Mouse (Mus musculus) liver, embryonic 13.5 days (tissue): ENCODE data around the gene Pin1rt1. TPM values are rescaled to one million over a fixed set of nuclear protein-coding genes. Genes with fewer than 3 reads are reported as not detected.

ENCODE experiments used
- ATAC-seq: fragments of 200-750 bp; cut with Nextera tagmentation; 2 replicates; pipeline ENCODE4 v1.8.0; 2017; ENCODE audit warnings: low read depth, mild to moderate bottlenecking, moderate number of reproducible peaks, moderate library complexity
- DNase-seq: peaks from one replicate; pipeline ENCODE4 v3.0.0; 2022
- H3K27ac ChIP-seq: fragments of 300-500 bp; sonication (generic); 2 replicates; pipeline ENCODE4 v1.5.1; 2015; ENCODE audit warnings: moderate library complexity, mild to moderate bottlenecking, inconsistent platforms
- H3K27me3 ChIP-seq: fragments of 300-500 bp; sonication (generic); 2 replicates; pipeline ENCODE4 v1.6.1; 2015; ENCODE audit warnings: mild to moderate bottlenecking, inconsistent platforms
- H3K36me3 ChIP-seq: fragments of 300-500 bp; sonication (generic); 2 replicates; pipeline ENCODE4 v1.6.1; 2015; ENCODE audit warnings: mild to moderate bottlenecking, inconsistent platforms
- H3K4me1 ChIP-seq: fragments of 300-500 bp; sonication (generic); replicated peaks from 2 replicates; pipeline ENCODE4 v1.6.1; 2015; ENCODE audit warnings: inconsistent platforms
- H3K4me2 ChIP-seq: fragments of 300-500 bp; sonication (generic); 2 replicates; pipeline ENCODE4 v1.6.1; 2015; ENCODE audit warnings: inconsistent platforms, mild to moderate bottlenecking, moderate library complexity
- H3K4me3 ChIP-seq: fragments of 300-500 bp; sonication (generic); replicated peaks from 2 replicates; pipeline ENCODE4 v1.5.1; 2015; ENCODE audit warnings: mild to moderate bottlenecking, inconsistent platforms
- H3K9ac ChIP-seq: fragments of 300-500 bp; sonication (generic); 2 replicates; pipeline ENCODE4 v1.6.1; 2015; ENCODE audit warnings: mild to moderate bottlenecking, inconsistent platforms
- H3K9me3 ChIP-seq: fragments of 300-500 bp; sonication (generic); replicated peaks from 2 replicates; pipeline ENCODE4 v1.6.1; 2016; ENCODE audit warnings: inconsistent platforms
- WGBS: fragments of 180-500 bp; shearing (Covaris S2); methylation state at CpG from one replicate; pipeline ENCODE4 v1.1.7; 2015; ENCODE audit not compliant: insufficient replicate concordance; 5-methylcytosine and 5-hydroxymethylcytosine counted together
- polyA plus RNA-seq: library from polyadenylated mRNA; unstranded; fragments of >200 nt; fragmentation: Nextera tagmentation; extraction: Ambion mirVana; gene quantifications from 2 replicates; pipeline ENCODE4 v1.2.1, GENCODE M21; 2015

Gene Pin1rt1
- polyA plus RNA-seq, 1 experiment from 2014 or later: not detected

- Histone ChIP-seq H3K27ac (no peak overlapping the region), H3K9me3 (no peaks in the 10 kb centered on the region), H3K9ac (no peak overlapping the region), H3K4me2 (peak overlapping the region; percentile 82; the same call in 1 of the 2 replicates), H3K4me3 (no peak overlapping the region), H3K36me3 (no peaks in the 10 kb centered on the region), H3K4me1 (peaks cover 2% of the 10 kb centered on the region; the same call in 1 of the 2 replicates), H3K27me3 (peaks cover 41% of the 10 kb centered on the region)
- WGBS: 55% methylated on average over 7 of the region's 7 CpGs
- DNase-seq: no peak
- no peak for ATAC-seq
These were observed 24.2 kb upstream of the Pin1rt1 start for GRCm38 (mm10) chr2:104740248-104740949.

GRCm38 (mm10) chr2:104739691-104740090 lies 23.5 kb upstream of the Pin1rt1 start:
- H3K4me3 ChIP-seq: no peak overlapping the region
- H3K4me2 ChIP-seq: no peak overlapping the region
- peaks cover 2% of the 10 kb centered on the region; the same call in 1 of the 2 replicates for H3K4me1 ChIP-seq
- WGBS: 76% methylated on average over 2 of the region's 2 CpGs
- no peak for DNase-seq
- peaks cover 41% of the 10 kb centered on the region for H3K27me3 ChIP-seq
- H3K36me3 ChIP-seq: no peaks in the 10 kb centered on the region
- no peaks in the 10 kb centered on the region for H3K9me3 ChIP-seq
- H3K27ac ChIP-seq: no peak overlapping the region
- no peak overlapping the region for H3K9ac ChIP-seq
- ATAC-seq: no peak

- no peak overlapping the region for H3K4me3 ChIP-seq
- no peak overlapping the region for H3K27ac ChIP-seq
- H3K9ac ChIP-seq: no peak overlapping the region
- ATAC-seq (no peak), DNase-seq (no peak)
- no peaks in the 10 kb centered on the region for H3K4me1 ChIP-seq
- H3K4me2 ChIP-seq: no peak overlapping the region
- H3K9me3 ChIP-seq: no peaks in the 10 kb centered on the region
- WGBS: 65% methylated on average over 7 of the region's 7 CpGs
- H3K36me3 ChIP-seq: no peaks in the 10 kb centered on the region
- peaks cover 17% of the 10 kb centered on the region for H3K27me3 ChIP-seq
These were observed 20.1 kb upstream of the Pin1rt1 start for GRCm38 (mm10) chr2:104736241-104736640.

GRCm38 (mm10) chr2:104732562-104733256 lies 16.5 kb upstream of the Pin1rt1 start:
- Histone ChIP-seq H3K4me3 (no peak overlapping the region), H3K27me3 (no peaks in the 10 kb centered on the region), H3K27ac (no peak overlapping the region), H3K4me1 (no peaks in the 10 kb centered on the region), H3K4me2 (no peak overlapping the region), H3K36me3 (no peaks in the 10 kb centered on the region), H3K9ac (no peak overlapping the region), H3K9me3 (no peaks in the 10 kb centered on the region)
- DNase-seq: no peak
- 57% methylated on average over 7 of the region's 7 CpGs for WGBS
- no peak for ATAC-seq

GRCm38 (mm10) chr2:104732033-104732444 lies 15.9 kb upstream of the Pin1rt1 start:
- Histone ChIP-seq H3K4me1 (no peaks in the 10 kb centered on the region), H3K27me3 (no peaks in the 10 kb centered on the region), H3K36me3 (no peaks in the 10 kb centered on the region), H3K9me3 (no peaks in the 10 kb centered on the region), H3K4me2 (no peak overlapping the region), H3K27ac (no peak overlapping the region), H3K4me3 (no peak overlapping the region), H3K9ac (no peak overlapping the region)
- DNase-seq: no peak
- WGBS: 55% methylated on average over 9 of the region's 9 CpGs
- no peak for ATAC-seq

GRCm38 (mm10) chr2:104727369-104727768 lies 11.2 kb upstream of the Pin1rt1 start:
- Histone ChIP-seq H3K9ac (no peak overlapping the region), H3K4me1 (no peaks in the 10 kb centered on the region), H3K9me3 (no peaks in the 10 kb centered on the region), H3K36me3 (no peaks in the 10 kb centered on the region), H3K4me2 (no peak overlapping the region), H3K27me3 (no peaks in the 10 kb centered on the region), H3K27ac (no peak overlapping the region), H3K4me3 (no peak overlapping the region)
- 66% methylated on average over 1 of the region's 1 CpGs for WGBS
- DNase-seq (no peak), ATAC-seq (no peak)

- Histone ChIP-seq H3K4me1 (no peaks in the 10 kb centered on the region), H3K27me3 (no peaks in the 10 kb centered on the region), H3K4me2 (no peak overlapping the region), H3K9ac (no peak overlapping the region), H3K4me3 (no peak overlapping the region), H3K9me3 (no peaks in the 10 kb centered on the region), H3K27ac (no peak overlapping the region), H3K36me3 (no peaks in the 10 kb centered on the region)
- DNase-seq: no peak
- WGBS: 61% methylated on average over 3 of the region's 3 CpGs
- ATAC-seq: no peak
These were observed 5.8 kb upstream of the Pin1rt1 start for GRCm38 (mm10) chr2:104722021-104722420.

- Histone ChIP-seq H3K4me1 (no peaks in the 10 kb centered on the region; the same call in 1 of the 2 replicates), H3K9ac (no peak overlapping the region), H3K4me3 (no peak overlapping the region), H3K4me2 (no peak overlapping the region), H3K9me3 (no peaks in the 10 kb centered on the region), H3K36me3 (no peaks in the 10 kb centered on the region), H3K27me3 (peaks cover 12% of the 10 kb centered on the region; the same call in 1 of the 2 replicates), H3K27ac (no peak overlapping the region)
- ATAC-seq: no peak
- WGBS: 54% methylated on average over 4 of the region's 4 CpGs
- DNase-seq: no peak
These were observed 1.6 kb upstream of the Pin1rt1 start for GRCm38 (mm10) chr2:104717827-104718226.

GRCm38 (mm10) chr2:104717231-104717735 lies 1.1 kb upstream of the Pin1rt1 start:
- 61% methylated on average over 2 of the region's 2 CpGs for WGBS
- no peak for DNase-seq
- H3K9me3 ChIP-seq: no peaks in the 10 kb centered on the region

GRCm38 (mm10) chr2:104714254-104714691 lies 1.9 kb downstream of the Pin1rt1 start:
- 59% methylated on average over 15 of the region's 15 CpGs for WGBS
- Histone ChIP-seq H3K27ac (no peak overlapping the region), H3K4me3 (no peak overlapping the region), H3K27me3 (peaks cover 45% of the 10 kb centered on the region), H3K36me3 (no peaks in the 10 kb centered on the region), H3K9ac (no peak overlapping the region), H3K4me1 (peaks cover 11% of the 10 kb centered on the region), H3K4me2 (no peak overlapping the region), H3K9me3 (no peaks in the 10 kb centered on the region)
- DNase-seq (no peak), ATAC-seq (no peak)

More at GRCm38 (mm10) chr2:104717231-104717735, 1.1 kb upstream of the Pin1rt1 start:
- Histone ChIP-seq H3K27ac (no peak overlapping the region), H3K4me1 (no peaks in the 10 kb centered on the region; the same call in 1 of the 2 replicates), H3K4me2 (no peak overlapping the region), H3K4me3 (no peak overlapping the region), H3K36me3 (no peaks in the 10 kb centered on the region), H3K9ac (no peak overlapping the region), H3K27me3 (peaks cover 17% of the 10 kb centered on the region)
- no peak for ATAC-seq

GRCm38 (mm10) chr2:104712486-104712809 lies 3.7 kb downstream of the Pin1rt1 start:
- Histone ChIP-seq H3K9me3 (no peaks in the 10 kb centered on the region), H3K27me3 (peaks cover 45% of the 10 kb centered on the region), H3K4me1 (peaks cover 11% of the 10 kb centered on the region), H3K4me2 (peak overlapping the region; percentile 68), H3K4me3 (peak overlapping the region; percentile 68), H3K36me3 (no peaks in the 10 kb centered on the region), H3K9ac (peak overlapping the region; percentile 69), H3K27ac (no peak overlapping the region)
- 8% methylated on average over 7 of the region's 7 CpGs for WGBS
- DNase-seq: no peak
- ATAC-seq: no peak
